Mouse (Mus musculus): ENCODE measurements around the gene Pde1a. TPM values are rescaled to one million over a fixed set of nuclear protein-coding genes. Genes with fewer than 3 reads are reported as not detected.

The Pde1a gene
- total RNA-seq, 2 experiments from 2014 or later: not detected

- ATAC-seq (replicated peaks; ENCODE audit: poor library complexity): no peak
Measured at GRCm38 (mm10) chr2:79839513-79839912, 289.7 kb downstream of the Pde1a start.

- ATAC-seq (replicated peaks; ENCODE audit: poor library complexity): no peak
Measured at GRCm38 (mm10) chr2:79839090-79839489, 290.2 kb downstream of the Pde1a start.

GRCm38 (mm10) chr2:79825853-79826252 is 303.4 kb downstream of the Pde1a start:
- ATAC-seq (replicated peaks; ENCODE audit: poor library complexity): no peak

GRCm38 (mm10) chr2:79819543-79819942 is 309.7 kb downstream of the Pde1a start:
- no peak for ATAC-seq (replicated peaks; ENCODE audit: poor library complexity)

- ATAC-seq (replicated peaks; ENCODE audit: poor library complexity): no peak
Measured at GRCm38 (mm10) chr2:79815708-79816484, 313.4 kb downstream of the Pde1a start.

- no peak for ATAC-seq (replicated peaks; ENCODE audit: poor library complexity)
Measured at GRCm38 (mm10) chr2:79798627-79799026, 330.6 kb downstream of the Pde1a start.

GRCm38 (mm10) chr2:79797444-79797843 is 331.8 kb downstream of the Pde1a start:
- ATAC-seq (replicated peaks; ENCODE audit: poor library complexity): no peak

GRCm38 (mm10) chr2:79793186-79793585 is 336.1 kb downstream of the Pde1a start:
- no peak for ATAC-seq (replicated peaks; ENCODE audit: poor library complexity)

GRCm38 (mm10) chr2:79786467-79786866 is 342.8 kb downstream of the Pde1a start:
- no peak for ATAC-seq (replicated peaks; ENCODE audit: poor library complexity)

GRCm38 (mm10) chr2:79785541-79786134 is 343.6 kb downstream of the Pde1a start:
- no peak for ATAC-seq (replicated peaks; ENCODE audit: poor library complexity)

Other genes starting within 250 kb of the Pde1a start
- not detected in 2 replicates for gene Prdx6b, start 163.0 kb upstream of the Pde1a start, total RNA-seq (2015)
- gene Prdx6b, start 163.0 kb upstream of the Pde1a start, total RNA-seq (2017): not detected in 2 replicates
- gene Dnajc10, start 186.0 kb upstream of the Pde1a start, total RNA-seq (2015): 106 and 111 TPM in 2 replicates
- gene Dnajc10, start 186.0 kb upstream of the Pde1a start, total RNA-seq (2017): 118 and 123 TPM in 2 replicates

Data from megakaryocyte progenitor cell, adult 5-6 weeks (primary cell).